Mouse (Mus musculus) left cerebral cortex, postnatal 4 days (tissue): ENCODE measurements around the gene Tmem41a. TPM values are rescaled to one million over a fixed set of nuclear protein-coding genes. Genes with fewer than 3 reads are reported as not detected.
A peak's percentile ranks its signal among the peaks of the same experiment; 100 is the strongest.
"Not testable (repeated sequence)": the region's sequence is repeated elsewhere in the genome, so short reads cannot be mapped to it uniquely, and the experiment has no call there.

Experiments used
- DNase-seq: peaks from one replicate; pipeline ENCODE4 v3.0.0-alpha.2; 2022
- intact Hi-C: fragments of 180-260 bp; cut with DNase I; formaldehyde crosslinking; loops from one replicate; pipeline ENCODE4 v1.15.1; 2025
- total RNA-seq, 2 experiments: library from RNA; stranded (reverse); gene quantifications; 2 replicates each; pipeline ENCODE4 v1.2.3; 2021

Gene Tmem41a
- total RNA-seq: 10 to 100 TPM; 20.2 to 21.3 TPM

- intact Hi-C loops: no loop called here
- peak; percentile 91 for DNase-seq
Measured at GRCm38 (mm10) chr16:21946761-21947715, at the start of gene Tmem41a. TSS of gene Tmem41a (minus strand) at chr16:21947552.

GRCm38 (mm10) chr16:21996402-21996801 is 49.0 kb upstream of the Tmem41a start:
- no peak for DNase-seq
- intact Hi-C loops: no loop called here

GRCm38 (mm10) chr16:21995304-21995703 is 48.0 kb upstream of the Tmem41a start, which contains the start of gene Liph:
TSS of gene Liph (minus strand) at chr16:21995663.
- intact Hi-C loops: no loop called here
- no peak for DNase-seq

DNA sequence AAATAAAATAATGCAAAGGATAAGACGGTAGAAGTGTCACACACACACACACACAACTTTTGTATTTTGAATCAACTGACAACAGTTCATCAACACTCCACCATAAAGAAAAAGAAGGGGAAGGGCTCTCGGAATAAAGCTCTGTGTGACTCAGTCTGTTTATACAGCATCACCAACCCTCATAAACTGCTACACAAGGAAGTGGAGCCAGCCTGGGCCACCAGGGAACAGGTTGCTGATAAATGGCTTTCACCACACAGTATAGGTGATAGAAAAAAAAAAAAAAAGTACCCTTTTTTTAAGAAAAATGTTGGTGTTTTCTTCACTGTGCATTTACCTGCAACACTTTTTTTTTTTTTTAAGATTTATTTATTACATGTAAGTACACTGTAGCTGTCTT is 44.4 kb upstream of the Tmem41a start:
- intact Hi-C loops: no loop called here
- no peak for DNase-seq

- not testable (repeated sequence) for DNase-seq
Measured at GRCm38 (mm10) chr16:21990893-21991292, 43.5 kb upstream of the Tmem41a start.

DNA sequence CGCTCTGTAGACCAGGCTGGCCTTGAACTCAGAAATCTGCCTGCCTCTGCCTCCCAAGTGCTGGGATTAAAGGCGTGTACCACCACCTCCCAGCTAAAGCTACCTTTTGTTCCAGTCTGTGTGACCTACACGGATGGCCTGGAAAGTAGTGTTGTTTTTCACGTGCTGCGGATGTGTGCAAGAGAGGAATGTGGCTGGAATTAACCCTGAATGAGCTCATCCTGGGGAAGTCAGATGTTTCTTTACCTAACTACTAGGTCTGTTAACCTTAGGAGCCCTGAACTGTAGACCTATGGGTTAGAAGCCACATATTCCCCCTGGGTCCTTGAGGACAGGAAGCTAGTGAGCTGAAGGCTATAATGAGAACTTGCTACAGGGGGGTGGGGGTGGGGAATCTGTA is 40.6 kb upstream of the Tmem41a start:
- DNase-seq: no peak
- intact Hi-C loops: no loop called here

More at GRCm38 (mm10) chr16:21990893-21991292, 43.5 kb upstream of the Tmem41a start:
- intact Hi-C loops: not testable (repeated sequence)

- intact Hi-C loops: no loop called here
- DNase-seq: no peak
Measured at GRCm38 (mm10) chr16:21986191-21986590, 38.8 kb upstream of the Tmem41a start.

DNA sequence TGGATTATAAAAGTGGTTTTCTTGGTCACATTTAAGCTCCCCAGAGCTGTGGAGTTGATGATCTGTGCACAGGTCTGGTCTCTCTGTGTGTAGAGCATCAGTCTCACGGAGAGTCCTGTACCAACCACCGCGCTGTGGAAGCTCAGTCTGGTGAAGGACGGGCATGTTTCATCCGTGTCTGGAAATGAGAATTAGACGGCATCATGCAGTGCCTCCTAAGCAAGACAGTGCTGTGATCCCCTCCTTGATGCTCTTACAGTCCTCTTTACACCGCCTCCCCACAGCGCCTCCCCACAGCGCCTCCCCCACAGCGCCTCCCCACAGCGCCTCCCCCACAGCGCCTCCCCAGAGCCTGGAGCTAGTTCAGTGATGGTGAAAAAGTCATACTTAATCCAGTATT is 36.7 kb upstream of the Tmem41a start:
- intact Hi-C loops: no loop called here
- no peak for DNase-seq

GRCm38 (mm10) chr16:21983581-21983980 is 36.2 kb upstream of the Tmem41a start:
- intact Hi-C loops: no loop called here

GRCm38 (mm10) chr16:21983146-21983545 is 35.8 kb upstream of the Tmem41a start:
- no peak for DNase-seq
- intact Hi-C loops: no loop called here

More at GRCm38 (mm10) chr16:21983581-21983980, 36.2 kb upstream of the Tmem41a start:
- no peak for DNase-seq

GRCm38 (mm10) chr16:21977347-21977746 is 30.0 kb upstream of the Tmem41a start:
- no peak for DNase-seq
- intact Hi-C loops: no loop called here

DNA sequence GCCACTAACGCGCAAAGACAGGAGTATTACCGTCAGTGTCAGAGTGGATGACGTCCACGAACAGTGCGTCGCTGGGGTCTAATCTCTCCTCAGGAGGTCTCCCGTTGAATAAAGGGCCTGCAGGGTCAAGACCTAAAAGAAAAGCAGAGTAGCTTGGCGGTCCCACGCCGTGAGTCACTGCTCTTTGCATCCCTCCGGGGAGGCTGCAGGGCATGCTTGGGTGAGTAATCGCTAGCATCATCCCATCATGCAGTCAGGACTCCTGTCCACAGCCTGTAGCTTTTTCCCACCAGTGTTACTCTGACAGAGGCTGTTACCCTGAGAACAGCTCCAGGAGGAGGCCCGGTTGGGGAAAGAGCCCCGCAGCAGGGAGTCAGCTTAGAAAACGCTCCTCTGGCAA is 28.9 kb upstream of the Tmem41a start:
- intact Hi-C loops: no loop called here
- DNase-seq: no peak

DNA sequence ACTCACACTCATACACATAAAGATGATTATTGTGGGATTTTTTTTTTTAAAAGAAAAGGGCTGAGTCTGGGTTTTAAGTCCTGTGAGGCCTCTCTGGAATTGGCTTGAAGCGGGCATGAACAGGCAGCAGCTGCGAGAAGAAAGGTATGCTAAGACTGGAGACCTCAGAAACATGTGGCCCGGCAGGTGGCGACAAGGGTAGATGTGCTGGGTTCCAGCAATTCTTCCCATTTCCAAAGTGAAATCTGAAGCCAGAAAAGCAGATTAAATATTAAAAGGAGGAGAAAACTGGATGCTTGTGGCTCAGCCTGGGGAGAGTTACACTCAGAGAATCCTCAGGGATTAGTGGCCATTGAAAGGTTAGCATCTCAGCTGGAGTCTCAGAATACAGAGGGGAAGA is 24.1 kb upstream of the Tmem41a start:
- DNase-seq: no peak
- intact Hi-C loops: no loop called here

GRCm38 (mm10) chr16:21970536-21970935 is 23.2 kb upstream of the Tmem41a start:
- intact Hi-C loops: no loop called here
- no peak for DNase-seq

DNA sequence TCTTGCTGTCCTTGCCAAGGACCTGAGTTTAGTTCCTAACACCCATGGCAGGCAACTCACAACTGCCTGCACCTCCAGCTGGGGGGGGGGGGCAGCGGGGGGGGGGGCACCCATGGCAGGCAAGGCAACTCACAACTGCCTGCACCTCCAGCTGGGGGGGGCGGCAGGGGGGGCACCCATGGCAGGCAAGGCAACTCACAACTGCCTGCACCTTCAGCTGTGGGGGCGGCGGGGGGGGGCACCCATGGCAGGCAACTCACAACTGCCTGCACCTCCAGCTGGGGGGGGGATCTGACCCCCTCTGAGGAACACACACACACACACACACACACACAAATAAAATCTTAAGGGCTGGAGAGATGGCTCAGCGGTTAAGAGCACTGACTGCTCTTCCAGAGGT is 22.5 kb upstream of the Tmem41a start:
- intact Hi-C loops: no loop called here

DNA sequence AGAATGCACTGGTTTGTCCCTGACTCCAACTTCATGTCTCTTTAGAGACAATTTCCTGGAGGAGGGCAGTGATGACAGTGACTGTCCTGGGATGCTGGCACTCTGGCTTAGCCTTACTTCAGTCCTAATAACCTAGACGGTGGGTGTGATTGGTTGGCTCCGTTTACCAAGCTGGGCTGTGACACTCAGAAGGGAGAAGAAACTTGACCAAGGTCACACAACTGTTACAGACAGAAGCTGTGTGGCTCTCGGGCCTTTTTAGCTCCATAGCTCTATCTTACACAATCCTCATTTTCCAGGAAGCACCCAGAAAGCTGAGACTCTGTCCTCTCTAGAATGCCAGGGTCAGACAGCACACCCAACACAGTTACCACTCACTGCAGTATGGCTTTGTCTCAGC is 18.2 kb upstream of the Tmem41a start:
- intact Hi-C loops: no loop called here
- no peak for DNase-seq

More for the DNA sequence above, 22.5 kb upstream of the Tmem41a start:
- DNase-seq: no peak

DNA sequence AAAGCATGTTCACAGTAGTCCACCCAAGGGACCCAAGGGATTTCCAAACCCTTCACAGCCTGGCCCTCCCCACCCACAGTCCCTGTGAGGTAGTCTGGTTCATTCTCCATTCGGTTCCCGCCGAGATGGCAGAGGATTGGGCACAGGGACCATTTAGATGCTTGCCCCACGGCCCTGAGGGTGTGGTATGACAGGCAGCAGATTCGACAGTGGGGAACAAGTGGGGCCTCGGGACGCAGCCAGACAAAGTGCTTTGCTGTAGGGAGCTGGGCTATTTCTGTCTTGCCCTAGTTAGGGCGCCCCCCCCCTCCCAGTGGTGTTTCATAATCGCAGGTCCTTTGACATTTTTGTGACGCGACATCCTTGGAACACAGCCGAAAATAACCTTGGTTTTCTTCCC is 8.2 kb upstream of the Tmem41a start:
- intact Hi-C loops: no loop called here
- DNase-seq: no peak

- no peak for DNase-seq
- intact Hi-C loops: no loop called here
Measured at GRCm38 (mm10) chr16:21928471-21928870, 18.9 kb downstream of the Tmem41a start.

- intact Hi-C loops: no loop called here
- DNase-seq: no peak
Measured at GRCm38 (mm10) chr16:21916681-21917080, 30.7 kb downstream of the Tmem41a start.

DNA sequence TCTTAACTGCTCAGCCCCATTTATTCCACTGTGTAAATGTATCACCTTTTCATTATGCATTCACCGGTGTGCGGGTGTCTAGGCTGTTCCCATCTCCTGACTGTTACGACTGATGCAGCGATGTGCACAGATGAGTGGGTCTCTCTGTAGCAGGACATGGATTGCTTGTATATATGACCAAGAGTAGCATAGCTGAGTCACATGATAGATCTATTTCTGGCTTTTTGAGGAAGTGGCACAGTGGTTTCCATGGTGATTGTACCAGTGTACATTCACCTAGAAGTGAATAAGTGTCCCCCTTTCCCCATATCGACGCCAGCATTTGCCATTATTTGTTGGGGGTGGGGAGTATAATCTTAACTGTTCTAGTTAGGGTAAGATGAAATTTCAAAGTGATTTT is 34.0 kb downstream of the Tmem41a start:
- intact Hi-C loops: no loop called here
- no peak for DNase-seq

DNA sequence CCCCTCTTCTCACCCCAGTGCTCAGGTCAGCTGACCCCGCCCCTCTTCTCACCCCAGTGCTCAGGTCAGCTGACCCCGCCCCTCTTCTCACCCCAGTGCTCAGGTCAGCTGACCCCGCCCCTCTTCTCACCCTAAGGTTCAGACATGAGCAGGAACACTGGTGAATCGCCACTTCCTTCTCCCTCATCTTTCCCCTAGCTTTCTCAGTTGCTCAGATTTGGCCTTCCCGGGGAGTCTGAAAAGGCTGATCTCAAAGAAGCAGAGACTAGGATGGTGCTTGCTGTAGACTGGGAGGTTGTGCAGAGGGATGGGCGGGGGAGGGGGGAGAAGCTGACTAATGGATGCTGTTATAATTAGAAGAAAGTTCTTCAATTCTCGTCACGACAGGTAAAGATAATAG is 38.4 kb downstream of the Tmem41a start:
- intact Hi-C loops, DNase-seq: not testable (repeated sequence)

- intact Hi-C loops: no loop called here
- no peak for DNase-seq
Measured at GRCm38 (mm10) chr16:21906902-21907301, 40.5 kb downstream of the Tmem41a start.
